Mouse (Mus musculus) CD8-positive naive resting alpha-beta T cell, adult 2 months (primary cell): Measurements from ENCODE around the gene Ackr1.

Source experiments
- DNase-seq, 2 experiments: peaks; one replicate each; pipeline ENCODE4 v3.0.0; 2022; ENCODE audit warnings: low read depth in 2 of 2, low spot score in 2 of 2

Ackr1 gene

GRCm38 (mm10) chr1:173333312-173334253, at the start of gene Ackr1:
Ackr1 (minus strand) TSS chr1:173333750.
- DNase-seq = no peak

- DNase-seq = no peak
Measured at GRCm38 (mm10) chr1:173381436-173381835, 47.9 kb upstream of the Ackr1 start.

- DNase-seq = no peak
Measured at GRCm38 (mm10) chr1:173377380-173378112, 44.0 kb upstream of the Ackr1 start.

DNA sequence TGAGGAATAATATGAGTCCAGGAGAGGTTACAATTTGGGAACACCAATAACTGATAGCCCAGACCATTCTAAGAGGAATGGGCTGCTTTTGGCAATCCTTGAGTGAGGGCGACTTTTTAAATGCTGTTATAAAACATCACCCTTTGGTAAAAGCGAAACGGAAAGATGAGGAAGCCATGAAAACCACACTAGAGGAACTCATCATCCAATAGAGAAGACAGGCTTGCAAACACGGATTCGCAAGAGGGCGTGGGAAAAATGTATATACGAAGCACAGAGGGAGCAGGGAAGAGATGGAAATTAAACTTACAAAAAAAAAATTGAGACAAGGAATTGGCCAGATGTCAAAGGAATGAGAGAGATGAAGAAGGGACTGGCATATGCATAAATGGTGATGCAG, 40.5 kb upstream of the Ackr1 start:
- DNase-seq = no peak

DNA sequence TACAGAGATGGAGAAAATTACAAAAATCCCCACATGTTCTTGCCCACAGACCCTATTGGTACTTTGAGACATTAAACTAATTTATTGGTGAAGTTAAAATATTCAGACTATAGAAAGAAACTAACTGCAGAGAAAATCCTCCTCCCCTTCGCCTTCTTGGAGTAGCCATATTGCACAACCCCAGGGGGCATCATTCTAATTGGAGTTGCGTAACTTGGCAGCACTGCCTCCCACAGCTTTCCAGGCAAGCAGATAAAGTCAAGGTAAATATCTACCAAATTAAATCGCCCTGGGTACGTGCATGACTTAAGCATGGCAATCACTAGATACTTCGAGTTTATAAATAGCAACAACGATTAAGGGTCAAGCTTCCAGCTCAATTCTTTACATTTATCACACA, 38.0 kb upstream of the Ackr1 start:
- DNase-seq = no peak

- DNase-seq = no peak
Measured at GRCm38 (mm10) chr1:173370456-173370855, 36.9 kb upstream of the Ackr1 start.

GRCm38 (mm10) chr1:173369611-173370010, 36.1 kb upstream of the Ackr1 start:
- no peak for DNase-seq

GRCm38 (mm10) chr1:173367356-173368046, 34.0 kb upstream of the Ackr1 start, which contains the start of gene Cadm3:
Cadm3 (minus strand) TSS chr1:173367695.
- no peak for DNase-seq

- no peak for DNase-seq
Measured at GRCm38 (mm10) chr1:173366701-173367355, 33.3 kb upstream of the Ackr1 start.

DNA sequence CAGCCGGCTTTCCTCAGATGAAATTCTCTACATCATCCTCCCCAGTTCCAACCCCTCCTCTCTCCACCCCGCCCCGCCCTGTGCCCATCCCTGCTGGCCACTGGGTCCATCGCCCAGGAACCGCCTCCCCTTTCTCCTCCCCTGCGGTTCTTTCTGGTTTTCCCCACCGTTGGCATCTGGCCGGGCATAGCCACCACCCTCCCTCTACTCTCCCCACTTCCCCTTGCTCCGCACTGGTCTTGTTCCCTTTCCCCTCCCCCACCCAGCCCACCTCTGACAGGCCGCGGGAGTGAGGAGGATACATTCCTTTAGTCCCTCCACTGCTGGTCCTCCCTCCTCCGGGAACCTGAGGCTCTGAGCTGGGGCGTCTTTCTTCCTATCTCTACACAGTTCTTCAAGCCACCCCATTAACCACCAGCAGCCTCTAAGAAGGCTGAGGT, 32.4 kb upstream of the Ackr1 start:
- no peak for DNase-seq

DNA sequence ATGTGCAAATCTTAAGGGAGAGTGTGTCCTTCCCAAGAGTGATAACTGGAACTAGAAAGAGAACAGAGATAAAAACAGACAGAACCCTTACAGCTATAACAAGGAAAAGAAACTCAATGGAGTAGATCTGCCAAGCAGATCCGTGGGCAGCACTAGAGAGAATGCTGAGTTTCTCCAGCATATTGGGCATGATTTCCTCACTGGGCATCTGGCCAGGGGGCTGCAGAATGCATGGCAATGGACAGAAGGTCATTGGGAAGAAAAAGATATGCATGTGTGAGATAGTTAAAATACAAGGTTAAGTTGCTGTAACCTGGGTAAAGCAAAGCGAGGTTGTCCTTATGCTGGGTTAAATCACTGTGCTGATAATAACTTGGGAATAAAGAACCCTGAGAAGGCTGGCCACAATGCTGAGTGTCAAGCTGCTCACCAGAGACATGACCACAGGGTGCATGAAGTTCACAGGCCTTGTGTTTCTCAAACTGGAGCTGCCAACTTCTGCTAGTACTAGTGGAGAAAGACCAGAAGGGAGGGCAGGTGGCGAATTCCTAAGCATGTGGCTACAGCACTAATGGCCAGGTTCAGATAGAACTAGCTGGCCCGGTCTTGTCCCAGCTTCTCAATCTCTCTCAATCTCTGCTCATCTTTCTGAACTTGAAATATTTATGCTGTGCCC, 30.7 kb upstream of the Ackr1 start:
- no peak for DNase-seq

- no peak for DNase-seq
Measured at GRCm38 (mm10) chr1:173363436-173363835, 29.9 kb upstream of the Ackr1 start.

GRCm38 (mm10) chr1:173361651-173362050, 28.1 kb upstream of the Ackr1 start:
- DNase-seq = no peak

DNA sequence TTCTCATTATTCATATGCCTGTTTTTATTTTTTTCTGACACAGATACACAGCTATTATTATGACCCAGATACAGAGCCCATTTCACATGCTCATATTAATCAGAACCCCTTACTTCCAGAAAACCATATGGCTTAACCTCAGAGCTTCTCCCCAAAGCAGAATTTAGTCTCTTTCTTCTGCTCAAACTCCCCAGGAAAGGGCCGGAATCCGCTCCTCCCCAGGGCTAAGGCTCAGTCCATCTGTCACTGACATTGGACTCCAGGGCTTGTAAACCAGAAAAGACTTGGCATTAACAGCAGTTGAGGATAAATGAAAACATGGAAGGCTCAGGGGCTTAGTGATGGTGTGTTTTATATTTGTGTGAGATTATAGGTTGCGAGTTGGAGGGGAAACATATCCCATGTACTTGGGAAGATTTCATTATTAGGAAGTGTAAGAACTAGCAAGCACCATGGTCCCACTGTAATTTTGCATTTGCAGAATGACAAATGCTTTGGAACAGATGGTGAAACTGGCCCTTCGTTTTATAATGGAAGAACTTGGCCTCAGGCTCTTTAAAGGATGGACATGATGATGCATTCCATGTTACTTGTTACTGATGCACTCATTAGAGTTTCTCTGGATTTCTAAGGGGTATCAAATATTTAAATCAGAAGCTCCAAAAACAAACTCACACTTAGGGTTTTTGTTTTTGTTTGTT, 26.2 kb upstream of the Ackr1 start:
- no peak for DNase-seq

GRCm38 (mm10) chr1:173357799-173358198, 24.2 kb upstream of the Ackr1 start:
- DNase-seq = no peak

- DNase-seq = no peak
Measured at GRCm38 (mm10) chr1:173356699-173357098, 23.1 kb upstream of the Ackr1 start.

- DNase-seq = no peak
Measured at GRCm38 (mm10) chr1:173355107-173355846, 21.7 kb upstream of the Ackr1 start.

- no peak for DNase-seq
Measured at GRCm38 (mm10) chr1:173350372-173350957, 16.9 kb upstream of the Ackr1 start, which contains the start of gene Aim2. Aim2 (plus strand) TSS chr1:173350879.

DNA sequence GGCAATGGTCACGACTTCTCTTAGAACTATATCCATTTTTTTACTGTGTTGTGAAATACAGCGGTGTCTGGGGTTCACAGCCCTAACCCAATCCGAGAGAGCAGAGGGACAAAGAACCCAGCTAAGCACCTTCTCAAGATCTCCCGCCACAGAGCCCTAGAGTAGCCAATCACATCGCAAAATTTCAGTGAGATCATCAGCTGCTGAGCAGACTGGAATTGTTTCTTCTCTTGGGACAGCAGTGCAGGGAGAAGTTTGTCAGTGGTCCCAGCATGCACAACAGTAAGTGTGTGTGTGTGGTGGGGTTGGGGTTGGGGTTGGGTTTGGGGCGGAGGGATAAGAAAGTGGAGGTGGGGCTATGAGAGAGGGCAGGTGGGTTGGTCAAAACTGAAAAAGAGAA, 16.4 kb upstream of the Ackr1 start:
- DNase-seq = peak in 1 of 2 experiments; percentile 7
